Mouse (Mus musculus): ENCODE data around the gene Msh5.
"Not testable (repeated sequence)": the region's sequence is repeated elsewhere in the genome, so short reads cannot be mapped to it uniquely, and the experiment has no call there.

Gene Msh5

GRCm38 (mm10) chr17:35049561-35050016 lies 3.0 kb upstream of the Msh5 start, which contains the start of gene Clic1:
Gene Clic1, plus strand, starts transcription at chr17:35049966.
- CTCF ChIA-PET = interaction anchor here (0.6 kb wide), 2 partner anchors 41 to 702 kb away, joined by 3 to 5 read pairs; no protein-coding TSS in a partner anchor

GRCm38 (mm10) chr17:35048932-35049440 lies 2.4 kb upstream of the Msh5 start:
- CTCF ChIA-PET = interaction anchor here (0.6 to 1.0 kb wide), 2 partner anchors 47 to 701 kb away, joined by 3 to 5 read pairs; no protein-coding TSS in a partner anchor

GRCm38 (mm10) chr17:35048149-35048931 lies 1.8 kb upstream of the Msh5 start:
- CTCF ChIA-PET = interaction anchor here (0.8 to 1.5 kb wide), 3 partner anchors 11 to 47 kb away, joined by 3 to 5 read pairs (median 3); partner anchors contain the start of gene Ddah2

- CTCF ChIA-PET = interaction anchor here (0.6 to 1.5 kb wide), 4 partner anchors 11 to 181 kb away, joined by 3 to 5 read pairs (median 3); partner anchors contain the start of gene Ddah2
Measured at GRCm38 (mm10) chr17:35047688-35048087, 1.1 kb upstream of the Msh5 start.

- CTCF ChIA-PET = interaction anchor here (1.3 kb wide), 1 partner anchor 18 kb away, joined by 5 read pairs; the partner anchor contains the start of gene Sapcd1
Measured at GRCm38 (mm10) chr17:35045807-35046680, 501 bp downstream of the Msh5 start.

GRCm38 (mm10) chr17:35044904-35045806 lies 1.4 kb downstream of the Msh5 start:
- CTCF ChIA-PET = interaction anchor here (1.3 kb wide), 2 partner anchors 17 to 21 kb away, joined by 3 to 5 read pairs; partner anchors contain the start of gene Sapcd1

GRCm38 (mm10) chr17:35043794-35044193 lies 2.8 kb downstream of the Msh5 start:
- CTCF ChIA-PET = interaction anchor here (1.3 kb wide), 1 partner anchor 20 kb away, joined by 3 read pairs; no protein-coding TSS in a partner anchor

- CTCF ChIA-PET = interaction anchor here (0.7 kb wide), 1 partner anchor 206 kb away, joined by 3 read pairs; no protein-coding TSS in a partner anchor
Measured at GRCm38 (mm10) chr17:35039121-35039873, 7.2 kb downstream of the Msh5 start.

- CTCF ChIA-PET = interaction anchor here (0.6 to 0.7 kb wide), 2 partner anchors 12 to 90 kb away, joined by 3 read pairs; no protein-coding TSS in a partner anchor
Measured at GRCm38 (mm10) chr17:35034896-35035295, 11.6 kb downstream of the Msh5 start.

- CTCF ChIA-PET = not testable (repeated sequence)
Measured at GRCm38 (mm10) chr17:35033703-35034102, 12.8 kb downstream of the Msh5 start.

- CTCF ChIA-PET = no interaction called here
Measured at GRCm38 (mm10) chr17:35032323-35032870, 14.1 kb downstream of the Msh5 start.

GRCm38 (mm10) chr17:35031880-35032279 lies 14.7 kb downstream of the Msh5 start:
- CTCF ChIA-PET = no interaction called here

- CTCF ChIA-PET = no interaction called here
Measured at GRCm38 (mm10) chr17:35031272-35031671, 15.3 kb downstream of the Msh5 start.

GRCm38 (mm10) chr17:35029691-35030532 lies 16.6 kb downstream of the Msh5 start:
- CTCF ChIA-PET = interaction anchor here (0.6 to 1.2 kb wide), 2 partner anchors 30 to 81 kb away, joined by 3 to 5 read pairs; no protein-coding TSS in a partner anchor

- CTCF ChIA-PET = interaction anchor here (0.6 to 1.2 kb wide), 3 partner anchors 18 to 356 kb away, joined by 4 to 5 read pairs (median 5); partner anchors contain the start of gene Msh5
Measured at GRCm38 (mm10) chr17:35028315-35028714, 18.2 kb downstream of the Msh5 start.

GRCm38 (mm10) chr17:35027277-35028068 lies 19.1 kb downstream of the Msh5 start, which contains the start of gene Sapcd1:
Gene Sapcd1, minus strand, starts transcription at chr17:35028016.
- CTCF ChIA-PET = interaction anchor here (0.6 to 1.2 kb wide), 2 partner anchors 19 to 357 kb away, joined by 4 to 5 read pairs; partner anchors contain the start of gene Msh5

GRCm38 (mm10) chr17:35026206-35026605 lies 20.3 kb downstream of the Msh5 start:
- CTCF ChIA-PET = interaction anchor here (0.6 to 0.7 kb wide), 4 partner anchors 19 to 241 kb away, joined by 4 to 5 read pairs (median 4); no protein-coding TSS in a partner anchor

All from spleen, embryonic (tissue).